Mouse (Mus musculus) neutrophil, adult 83 days (primary cell): ENCODE measurements around the gene Gm28374. TPM values are rescaled to one million over a fixed set of nuclear protein-coding genes. Genes with fewer than 3 reads are reported as not detected.

ENCODE experiments used
- total RNA-seq, 2 experiments: library from RNA; stranded (reverse); gene quantifications; one replicate each; pipeline ENCODE4 v1.2.4; 2023

Gm28374 gene
- not detected for total RNA-seq

GRCm38 (mm10) chr19:6082156-6082555 lies at the start of gene Gm28374:
TSS of gene Gm28374 (minus strand) at chr19:6082256.

GRCm38 (mm10) chr19:6127760-6128341 lies 45.8 kb upstream of the Gm28374 start, which contains the start of gene Snx15:
TSS of gene Snx15 (minus strand) at chr19:6128304.

GRCm38 (mm10) chr19:6117986-6118676 lies 36.1 kb upstream of the Gm28374 start, which contains the start of gene Sac3d1:
TSS of gene Sac3d1 (minus strand) at chr19:6118650.

GRCm38 (mm10) chr19:6105586-6105985 lies 23.5 kb upstream of the Gm28374 start, which contains the start of gene Naaladl1:
TSS of gene Naaladl1 (plus strand) at chr19:6105782.

GRCm38 (mm10) chr19:6094119-6094518 lies 12.1 kb upstream of the Gm28374 start, which contains the start of gene AC131692.1:
TSS of gene AC131692.1 (plus strand) at chr19:6094419.

GRCm38 (mm10) chr19:6084478-6085248 lies 2.6 kb upstream of the Gm28374 start, which contains the start of the genes Zfpl1 and Cdca5:
TSS of gene Zfpl1 (minus strand) at chr19:6084956.
TSS of gene Cdca5 (plus strand) at chr19:6084983.

GRCm38 (mm10) chr19:6079983-6080480 lies 2.0 kb downstream of the Gm28374 start, which contains the start of gene Tmem262:
TSS of gene Tmem262 (plus strand) at chr19:6080033.

GRCm38 (mm10) chr19:6076564-6077393 lies 5.3 kb downstream of the Gm28374 start, which contains the start of gene Vps51:
TSS of gene Vps51 (minus strand) at chr19:6077231.

GRCm38 (mm10) chr19:6067724-6068415 lies 14.2 kb downstream of the Gm28374 start, which contains the start of gene Tm7sf2:
TSS of gene Tm7sf2 (minus strand) at chr19:6068373.

GRCm38 (mm10) chr19:6061021-6061533 lies 21.0 kb downstream of the Gm28374 start, which contains the start of gene Znhit2:
TSS of gene Znhit2 (plus strand) at chr19:6061192.

GRCm38 (mm10) chr19:6057313-6058096 lies 24.6 kb downstream of the Gm28374 start, which contains the start of the genes Mrpl49 and Fau:
TSS of gene Mrpl49 (minus strand) at chr19:6057785.
TSS of gene Fau (plus strand) at chr19:6057844.

GRCm38 (mm10) chr19:6046294-6047153 lies 35.5 kb downstream of the Gm28374 start, which contains the start of gene Syvn1:
TSS of gene Syvn1 (plus strand) at chr19:6046576.

Other genes starting within 250 kb of the Gm28374 start
- 10 to 100 TPM; 59.9 to 62.7 TPM for gene Frmd8, start 207.0 kb downstream of the Gm28374 start, total RNA-seq
- gene Slc25a45, start 204.4 kb downstream of the Gm28374 start, total RNA-seq, result 10 to 100 TPM; 48.2 to 55.2 TPM
- gene Tigd3, start 188.1 kb downstream of the Gm28374 start, total RNA-seq, result 1 to 10 TPM; 2.4 to 3.3 TPM
- gene Dpf2, start 169.2 kb downstream of the Gm28374 start, total RNA-seq, result 100 to 1,000 TPM; 106 to 111 TPM
- gene Cdc42ep2, start 157.4 kb downstream of the Gm28374 start, total RNA-seq, result 1 to 10 TPM; 3.2 to 4.7 TPM
- 10 to 100 TPM; 38.1 to 39.3 TPM for gene Pola2, start 118.1 kb downstream of the Gm28374 start, total RNA-seq
- gene Slc22a20, start 96.1 kb downstream of the Gm28374 start, total RNA-seq, result 1 to 10 TPM; 1.9 to 2.3 TPM
- gene Capn1, start 66.4 kb downstream of the Gm28374 start, total RNA-seq, result 100 to 1,000 TPM; 242 to 264 TPM
- 10 to 100 TPM; 40.0 to 42.7 TPM for gene Syvn1, start 35.7 kb downstream of the Gm28374 start, total RNA-seq
- gene Mrpl49, start 24.5 kb downstream of the Gm28374 start, total RNA-seq, result 10 to 100 TPM; 15.5 to 17.7 TPM
- gene Fau, start 24.4 kb downstream of the Gm28374 start, total RNA-seq, result 1,000 to 10,000 TPM; 1,500 to 1,520 TPM
- gene Znhit2, start 21.1 kb downstream of the Gm28374 start, total RNA-seq, result 10 to 100 TPM; 11.3 to 13.7 TPM
- gene Tm7sf2, start 13.9 kb downstream of the Gm28374 start, total RNA-seq, result 10 to 100 TPM in 1 of 2 experiments, 1 to 10 TPM in 1; 9.7 to 10.8 TPM
- gene Vps51, start 5.0 kb downstream of the Gm28374 start, total RNA-seq, result 10 to 100 TPM; 71.2 to 76.9 TPM
- not detected for gene Tmem262, start 2.2 kb downstream of the Gm28374 start, total RNA-seq
- gene Zfpl1, start 2.7 kb upstream of the Gm28374 start, total RNA-seq, result 10 to 100 TPM; 23.8 to 26.0 TPM
- 10 to 100 TPM; 31.2 to 31.6 TPM for gene Cdca5, start 2.7 kb upstream of the Gm28374 start, total RNA-seq
- 1 to 10 TPM; 1.2 to 2.0 TPM for gene AC131692.1, start 12.2 kb upstream of the Gm28374 start, total RNA-seq
- gene Naaladl1, start 23.5 kb upstream of the Gm28374 start, total RNA-seq, result 1 to 10 TPM in 1 of 2 experiments, under 1 TPM in 1; 0.46 to 1.7 TPM
- gene Sac3d1, start 36.4 kb upstream of the Gm28374 start, total RNA-seq, result 1 to 10 TPM; 6.6 to 7.2 TPM
- gene Snx15, start 46.0 kb upstream of the Gm28374 start, total RNA-seq, result 10 to 100 TPM; 11.3 to 14.2 TPM
- 1 to 10 TPM in 1 of 2 experiments, under 1 TPM in 1; 0.94 to 1.3 TPM for gene Batf2, start 58.7 kb upstream of the Gm28374 start, total RNA-seq
- gene Arl2, start 59.3 kb upstream of the Gm28374 start, total RNA-seq, result 10 to 100 TPM; 12.9 to 17.1 TPM
- gene Majin, start 102.1 kb upstream of the Gm28374 start, total RNA-seq, result not detected
- gene Gpha2, start 144.1 kb upstream of the Gm28374 start, total RNA-seq, result not detected
- 10 to 100 TPM; 18.7 to 20.3 TPM for gene Ppp2r5b, start 153.6 kb upstream of the Gm28374 start, total RNA-seq
- 100 to 1,000 TPM in 1 of 2 experiments, 10 to 100 TPM in 1; 88.4 to 104 TPM for gene Atg2a, start 159.4 kb upstream of the Gm28374 start, total RNA-seq
- 100 to 1,000 TPM; 198 to 207 TPM for gene Ehd1, start 194.5 kb upstream of the Gm28374 start, total RNA-seq
- gene Cdc42bpg, start 224.2 kb upstream of the Gm28374 start, total RNA-seq, result 10 to 100 TPM in 1 of 2 experiments, 1 to 10 TPM in 1; 7.5 to 11.7 TPM